Mouse (Mus musculus) right cerebral cortex, adult 18-20 months (tissue): ENCODE data around the gene Cacfd1.

Experiments used
- DNase-seq: peaks from one replicate; pipeline ENCODE4 v3.0.0; 2022; ENCODE audit warnings: mixed read lengths

The Cacfd1 gene

GRCm38 (mm10) chr2:27009714-27010244 is at the start of gene Cacfd1:
TSS of gene Cacfd1 (plus strand) at chr2:27009926.
- peak; percentile 88 for DNase-seq

- DNase-seq, result no peak
These were observed 49.0 kb upstream of the Cacfd1 start for GRCm38 (mm10) chr2:26960756-26961155.

GRCm38 (mm10) chr2:26963923-26964723 is 45.6 kb upstream of the Cacfd1 start, which contains the start of gene Rexo4:
TSS of gene Rexo4 (minus strand) at chr2:26964386.
- peak; percentile 95 for DNase-seq

- DNase-seq, result no peak
These were observed 44.9 kb upstream of the Cacfd1 start for GRCm38 (mm10) chr2:26964724-26965370.

GRCm38 (mm10) chr2:26967262-26967661 is 42.5 kb upstream of the Cacfd1 start:
- DNase-seq, result no peak

GRCm38 (mm10) chr2:26973116-26973515 is 36.6 kb upstream of the Cacfd1 start, which contains the start of gene Adamts13:
TSS of gene Adamts13 (plus strand) at chr2:26973416.
- no peak for DNase-seq

GRCm38 (mm10) chr2:26973960-26974359 is 35.8 kb upstream of the Cacfd1 start:
- DNase-seq, result no peak

GRCm38 (mm10) chr2:26980361-26980760 is 29.4 kb upstream of the Cacfd1 start:
- DNase-seq, result no peak

GRCm38 (mm10) chr2:26984179-26984578 is 25.5 kb upstream of the Cacfd1 start:
- no peak for DNase-seq

- DNase-seq, result no peak
These were observed 25.1 kb upstream of the Cacfd1 start for GRCm38 (mm10) chr2:26984640-26985039.

GRCm38 (mm10) chr2:26993936-26994335 is 15.8 kb upstream of the Cacfd1 start:
- no peak for DNase-seq

- DNase-seq, result no peak
These were observed 12.2 kb upstream of the Cacfd1 start for GRCm38 (mm10) chr2:26997498-26997897.

GRCm38 (mm10) chr2:26997993-26998392 is 11.7 kb upstream of the Cacfd1 start:
- DNase-seq, result no peak

- peak; percentile 49 for DNase-seq
These were observed 3.5 kb upstream of the Cacfd1 start for GRCm38 (mm10) chr2:27006255-27006654.

- DNase-seq, result no peak
These were observed 2.0 kb upstream of the Cacfd1 start for GRCm38 (mm10) chr2:27007701-27008100.

- peak; percentile 77 for DNase-seq
These were observed 8.1 kb downstream of the Cacfd1 start for GRCm38 (mm10) chr2:27017802-27018201.

- DNase-seq, result no peak
These were observed 9.8 kb downstream of the Cacfd1 start for GRCm38 (mm10) chr2:27019530-27019929.

GRCm38 (mm10) chr2:27021103-27021502 is 11.4 kb downstream of the Cacfd1 start:
- DNase-seq, result no peak

- DNase-seq, result no peak
These were observed 12.9 kb downstream of the Cacfd1 start for GRCm38 (mm10) chr2:27022612-27023011.

GRCm38 (mm10) chr2:27024136-27024535 is 14.4 kb downstream of the Cacfd1 start:
- peak; percentile 41 for DNase-seq

GRCm38 (mm10) chr2:27025545-27025944 is 15.8 kb downstream of the Cacfd1 start:
- no peak for DNase-seq

- no peak for DNase-seq
These were observed 16.6 kb downstream of the Cacfd1 start for GRCm38 (mm10) chr2:27026332-27026731.

- DNase-seq, result no peak
These were observed 17.3 kb downstream of the Cacfd1 start for GRCm38 (mm10) chr2:27026857-27027617.
